Mouse (Mus musculus) kidney, postnatal 0 days (tissue): Measurements from ENCODE around the gene Ulk2. TPM values are rescaled to one million over a fixed set of nuclear protein-coding genes. Genes with fewer than 3 reads are reported as not detected.
A peak's percentile ranks its signal among the peaks of the same experiment; 100 is the strongest.

Experiments
- ATAC-seq: fragments of 200-750 bp; cut with Nextera tagmentation; replicated peaks from 2 replicates; pipeline ENCODE4 v1.8.0; 2017; ENCODE audit warnings: low read depth, moderate number of reproducible peaks, moderate TSS enrichment, moderate library complexity; ENCODE audit not compliant: low FRiP score
- DNase-seq: peaks from one replicate; pipeline ENCODE4 v3.0.0-alpha.2; 2016; ENCODE audit warnings: low spot score
- H3K27ac ChIP-seq: fragments of 300-500 bp; sonication (generic); 2 replicates; pipeline ENCODE4 v1.5.1; 2014; ENCODE audit warnings: mild to moderate bottlenecking
- H3K27me3 ChIP-seq: fragments of 300-500 bp; sonication (generic); 2 replicates; pipeline ENCODE4 v1.6.1; 2014; ENCODE audit warnings: low read length, mixed read lengths; ENCODE audit not compliant: insufficient read depth
- H3K36me3 ChIP-seq: fragments of 300-500 bp; sonication (generic); 2 replicates; pipeline ENCODE4 v1.6.1; 2014; ENCODE audit warnings: low read length, mixed read lengths; ENCODE audit not compliant: insufficient read depth
- H3K4me1 ChIP-seq: fragments of 300-500 bp; sonication (generic); replicated peaks from 2 replicates; pipeline ENCODE4 v1.6.1; 2014; ENCODE audit warnings: antibody characterized with exemption, low read length, mixed read lengths; ENCODE audit not compliant: insufficient read depth
- H3K4me2 ChIP-seq: fragments of 300-500 bp; sonication (generic); 2 replicates; pipeline ENCODE4 v1.6.1; 2014; ENCODE audit warnings: mild to moderate bottlenecking, low read length, moderate library complexity, mixed read lengths
- H3K4me3 ChIP-seq: fragments of 300-500 bp; sonication (generic); replicated peaks from 2 replicates; pipeline ENCODE4 v1.5.1; 2014; ENCODE audit warnings: low read depth, low read length
- H3K9ac ChIP-seq: fragments of 300-500 bp; sonication (generic); 2 replicates; pipeline ENCODE4 v1.6.1; 2014; ENCODE audit warnings: low read depth, low read length
- H3K9me3 ChIP-seq: fragments of 300-500 bp; sonication (generic); replicated peaks from 2 replicates; pipeline ENCODE4 v1.6.1; 2016; ENCODE audit warnings: low read length, inconsistent platforms, mixed read lengths
- CTCF ChIP-seq: IDR thresholded peaks from 2 replicates; pipeline ENCODE4 v1.5.1; 2016; ENCODE audit warnings: antibody characterized with exemption, low read depth, mild to moderate bottlenecking, moderate library complexity
- WGBS: fragments of 180-500 bp; shearing (Covaris S2); extraction: QIAGEN DNeasy Blood & Tissue Kit; methylation state at CpG from one replicate; pipeline ENCODE4 v1.1.7; 2014; 5-methylcytosine and 5-hydroxymethylcytosine counted together
- polyA plus RNA-seq: library from polyadenylated mRNA; unstranded; fragments of >200 nt; fragmentation: Nextera tagmentation; extraction: Ambion mirVana; gene quantifications from 2 replicates; pipeline ENCODE4 v1.2.1, GENCODE M21; 2015

The Ulk2 gene
- polyA plus RNA-seq, 1 experiment from 2014 or later, result 10.8 TPM

- no peak for DNase-seq
- peaks cover 10% of the 10 kb centered on the region; the same call in 1 of the 2 replicates for H3K36me3 ChIP-seq
- no peak for TF ChIP-seq CTCF
- WGBS, result 76% methylated on average over 4 of the region's 4 CpGs
- no peak overlapping the region for H3K27ac ChIP-seq
- no peaks in the 10 kb centered on the region for H3K9me3 ChIP-seq
- no peak overlapping the region for H3K4me2 ChIP-seq
- H3K4me1 ChIP-seq, result no peaks in the 10 kb centered on the region
- H3K9ac ChIP-seq, result no peak overlapping the region
- H3K4me3 ChIP-seq, result no peak overlapping the region
- H3K27me3 ChIP-seq, result no peaks in the 10 kb centered on the region
- no peak for ATAC-seq
Observed at GRCm38 (mm10) chr11:61774551-61775149, 80.2 kb downstream of the Ulk2 start.

DNA sequence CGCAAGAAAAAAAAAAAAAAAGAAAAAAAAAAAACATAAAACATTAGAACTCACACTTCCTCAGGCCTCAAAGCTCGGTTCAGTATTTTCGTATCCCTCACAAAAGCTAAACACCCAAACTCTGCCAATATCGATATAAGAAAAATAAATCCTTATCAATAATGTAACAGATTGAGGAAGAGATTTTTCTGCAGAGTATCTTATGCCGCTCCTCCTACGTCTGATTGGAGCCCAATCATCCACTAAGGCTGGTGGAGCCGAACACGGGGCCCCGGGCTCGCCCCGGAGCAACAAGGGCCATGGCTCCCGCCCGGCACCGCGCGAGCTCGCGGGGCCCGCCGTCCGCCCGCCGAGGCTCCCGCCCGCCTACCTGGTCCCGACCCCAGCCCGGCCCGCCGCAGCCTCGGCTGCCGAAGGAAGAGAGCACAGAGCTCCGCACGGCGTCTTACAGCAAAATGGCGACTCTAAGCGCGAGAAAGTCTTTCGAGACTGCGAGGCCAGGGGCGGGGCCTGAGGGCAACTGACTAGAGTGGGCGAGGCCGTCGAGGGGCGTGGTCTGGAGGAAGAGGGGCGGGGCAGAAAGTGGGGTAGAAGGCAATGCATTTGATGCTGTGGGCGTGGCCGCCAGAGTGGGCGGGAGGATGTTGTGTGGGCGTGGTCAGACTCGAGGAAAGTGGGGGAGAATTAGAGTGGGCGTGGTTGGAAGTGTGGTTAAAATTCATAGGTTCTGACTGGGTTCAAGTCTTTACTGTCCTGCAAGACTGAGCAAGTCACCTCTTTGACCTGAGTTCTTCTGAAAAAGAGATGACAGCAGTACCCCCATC is 93.1 kb downstream of the Ulk2 start, which contains the start of gene Prpsap2:
Gene Prpsap2 (minus strand): TSS at position 505 of the 824 bp plus-strand sequence.
- no peak for TF ChIP-seq CTCF
- H3K27me3 ChIP-seq, result no peaks in the 10 kb centered on the region
- H3K4me3 ChIP-seq, result peak within 1 kb of the TSS; percentile 62
- DNase-seq (peak; percentile 99), ATAC-seq (peak; percentile 94)
- H3K4me2 ChIP-seq, result peak within 1 kb of the TSS; percentile 68
- peak within 1 kb of the TSS; percentile 93 for H3K27ac ChIP-seq
- peak within 1 kb of the TSS; percentile 91 for H3K9ac ChIP-seq
- H3K4me1 ChIP-seq, result 0 out of 2 replicates have a peak, but pooled peaks cover 3% of the 10 kb centered on the region
- H3K36me3 ChIP-seq, result no peaks in the 10 kb centered on the region
- no peaks in the 10 kb centered on the region for H3K9me3 ChIP-seq
- under 1% methylated on average over 51 of the region's 51 CpGs for WGBS

- ATAC-seq (no peak), DNase-seq (peak; percentile 27)
- Histone ChIP-seq H3K27me3 (no peaks in the 10 kb centered on the region), H3K4me2 (peak overlapping the region; percentile 68), H3K9ac (no peak overlapping the region), H3K27ac (no peak overlapping the region), H3K36me3 (no peaks in the 10 kb centered on the region), H3K9me3 (no peaks in the 10 kb centered on the region), H3K4me1 (0 out of 2 replicates have a peak, but pooled peaks cover 3% of the 10 kb centered on the region), H3K4me3 (peak overlapping the region; percentile 62)
- WGBS, result 70% methylated on average over 5 of the region's 5 CpGs
- TF ChIP-seq CTCF, result peak; percentile 39; the same call in 1 of the 2 replicates
Observed at GRCm38 (mm10) chr11:61760518-61760917, 94.4 kb downstream of the Ulk2 start.

DNA sequence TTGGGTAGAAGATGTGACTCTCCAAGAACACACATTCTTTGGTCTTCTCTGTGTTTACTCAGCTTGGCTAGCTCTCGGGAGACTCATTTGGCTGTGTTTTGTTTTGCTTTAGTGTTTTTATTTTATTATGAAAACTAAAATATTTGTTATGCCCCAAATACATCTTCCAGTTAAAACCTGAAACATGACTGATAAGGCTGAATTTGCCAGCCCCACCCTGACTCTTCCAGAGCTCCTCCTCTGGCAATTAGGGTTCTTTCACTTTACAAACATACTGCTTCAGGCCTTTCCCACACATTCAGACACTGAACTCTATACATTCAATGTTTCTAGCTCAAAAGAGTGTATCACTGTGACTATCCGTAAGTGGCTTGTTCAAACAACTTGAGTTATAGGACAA is 97.7 kb downstream of the Ulk2 start:
- Histone ChIP-seq H3K9me3 (no peaks in the 10 kb centered on the region), H3K27ac (no peak overlapping the region), H3K9ac (no peak overlapping the region), H3K36me3 (peaks cover 11% of the 10 kb centered on the region), H3K4me2 (no peak overlapping the region), H3K27me3 (no peaks in the 10 kb centered on the region), H3K4me1 (0 out of 2 replicates have a peak, but pooled peaks cover 3% of the 10 kb centered on the region), H3K4me3 (no peak overlapping the region)
- 73% methylated on average over 2 of the region's 2 CpGs for WGBS
- no peak for ATAC-seq
- no peak for TF ChIP-seq CTCF
- DNase-seq, result no peak

- Histone ChIP-seq H3K9ac (no peak overlapping the region), H3K9me3 (no peaks in the 10 kb centered on the region), H3K4me3 (no peak overlapping the region), H3K4me1 (no peaks in the 10 kb centered on the region), H3K4me2 (no peak overlapping the region), H3K36me3 (peaks cover 31% of the 10 kb centered on the region), H3K27me3 (no peaks in the 10 kb centered on the region), H3K27ac (no peak overlapping the region)
- DNase-seq (peak; percentile 21), ATAC-seq (no peak)
- WGBS, result 80% methylated on average over 5 of the region's 5 CpGs
- peak; percentile 57 for TF ChIP-seq CTCF
Observed at GRCm38 (mm10) chr11:61751612-61752011, 103.3 kb downstream of the Ulk2 start.

GRCm38 (mm10) chr11:61747161-61747560 is 107.7 kb downstream of the Ulk2 start:
- H3K4me1 ChIP-seq, result no peaks in the 10 kb centered on the region
- H3K9ac ChIP-seq, result no peak overlapping the region
- no peaks in the 10 kb centered on the region for H3K9me3 ChIP-seq
- peaks cover 28% of the 10 kb centered on the region for H3K36me3 ChIP-seq
- H3K27ac ChIP-seq, result no peak overlapping the region
- no peak overlapping the region for H3K4me2 ChIP-seq
- no peak overlapping the region for H3K4me3 ChIP-seq
- DNase-seq, result no peak
- no peak for ATAC-seq
- H3K27me3 ChIP-seq, result no peaks in the 10 kb centered on the region
- WGBS, result 63% methylated on average over 3 of the region's 3 CpGs
- no peak for TF ChIP-seq CTCF
